19 mouse cellular contexts compared by ENCODE assay signal in genomic region chr3:31252566-31252965, GRCm38 (mm10). TPM values are rescaled to one million over a fixed set of nuclear protein-coding genes. Genes with fewer than 3 reads are reported as not detected.
"Had no signal": no experiment of that assay in that cellular context is flagged by ENCODE, and none has a peak within 500 bp of the region (broad histone marks: within the 10 kb centered on the region; RNA-seq: fewer than 3 reads in every experiment).

No protein-coding gene starts in this region.

- H3K27me3 ChIP-seq: lung, embryonic 15.5 days; megakaryocyte, embryonic 14.5 days; midbrain, embryonic 13.5 days; midbrain, embryonic 15.5 days; neural tube, embryonic 12.5 days; stomach, embryonic 15.5 days had no signal

- H3K4me1 ChIP-seq: lung, embryonic 15.5 days; megakaryocyte, embryonic 14.5 days; midbrain, embryonic 13.5 days; midbrain, embryonic 15.5 days; neural tube, embryonic 12.5 days; stomach, embryonic 15.5 days had no signal

- H3K4me3 ChIP-seq: lung, embryonic 15.5 days; megakaryocyte, embryonic 14.5 days; midbrain, embryonic 13.5 days; midbrain, embryonic 15.5 days; neural tube, embryonic 12.5 days; stomach, embryonic 15.5 days had no signal

- H3K4me2 ChIP-seq: lung, embryonic 15.5 days; midbrain, embryonic 11.5 days; midbrain, embryonic 13.5 days; midbrain, embryonic 15.5 days; neural tube, embryonic 12.5 days; stomach, embryonic 15.5 days had no signal

- DNase-seq: lung, postnatal 14 days; lung, postnatal 36 days; right cerebral cortex, postnatal 14 days; thymus, adult 2 months; thymus, postnatal 25 days; thymus, postnatal 4 days had no signal

- H3K27ac ChIP-seq: lung, embryonic 15.5 days; macrophage; midbrain, embryonic 13.5 days; midbrain, embryonic 15.5 days; neural tube, embryonic 12.5 days; stomach, embryonic 15.5 days; stomach, postnatal 0 days had no signal

- H3K36me3 ChIP-seq: lung, embryonic 15.5 days; midbrain, embryonic 13.5 days; midbrain, embryonic 15.5 days; stomach, embryonic 15.5 days had no signal

- H3K9ac ChIP-seq: lung, embryonic 15.5 days; midbrain, embryonic 13.5 days; midbrain, embryonic 15.5 days; neural tube, embryonic 12.5 days; stomach, embryonic 15.5 days had no signal

- ATAC-seq: lung, postnatal 0 days; midbrain, embryonic 13.5 days; midbrain, embryonic 15.5 days had no signal

- H3K9me3 ChIP-seq: lung, embryonic 15.5 days; midbrain, embryonic 13.5 days; midbrain, embryonic 15.5 days; neural tube, embryonic 12.5 days; stomach, embryonic 15.5 days had no signal

RNA-seq across cellular contexts. Expression of gene Slc7a14, which starts 57.6 kb away (rescaled TPM):
- total RNA-seq: monocyte, adult 5-6 weeks; neutrophil, adult 5-6 weeks had no signal
- polyA plus RNA-seq: macrophage; spleen, adult 2 months had no signal
